Mouse (Mus musculus) C2C12 (cell line): ENCODE measurements around the gene Rbsn. TPM values are rescaled to one million over a fixed set of nuclear protein-coding genes. Genes with fewer than 3 reads are reported as not detected.

ENCODE experiments used
- H3K27me3 ChIP-seq: one replicate; pipeline ENCODE4 v1.6.1; 2011; ENCODE audit not compliant: control insufficient read depth, insufficient read depth, insufficient read length
- H3K36me3 ChIP-seq: one replicate; pipeline ENCODE4 v1.6.1; 2011; ENCODE audit not compliant: control insufficient read depth, insufficient read depth
- H3K4me3 ChIP-seq: one replicate; pipeline ENCODE4 v1.5.1; 2011; ENCODE audit warnings: mild to moderate bottlenecking, control low read depth; ENCODE audit not compliant: poor library complexity, insufficient read depth, severe bottlenecking
- H3K79me2 ChIP-seq: one replicate; pipeline ENCODE4 v1.6.1; 2011; ENCODE audit not compliant: control insufficient read depth, insufficient read depth
- H3K79me3 ChIP-seq: one replicate; pipeline ENCODE4 v1.6.1; 2011; ENCODE audit warnings: low read depth, control low read depth
- H3ac ChIP-seq: one replicate; pipeline ENCODE3; 2011; ENCODE audit warnings: low read depth; ENCODE audit not compliant: control insufficient read depth, insufficient read length
- CEBPB ChIP-seq: IDR thresholded peaks from one replicate; pipeline ENCODE4 v1.6.1; 2011; ENCODE audit warnings: low read depth, mild to moderate bottlenecking, control low read depth, moderate library complexity
- CTCF ChIP-seq: IDR thresholded peaks from one replicate; pipeline ENCODE4 v1.5.1; 2011; ENCODE audit not compliant: control insufficient read depth, insufficient read depth, insufficient read length
- FOSL1 ChIP-seq: IDR thresholded peaks from one replicate; pipeline ENCODE4 v1.8.0; 2011; ENCODE audit warnings: mild to moderate bottlenecking, low read length; ENCODE audit not compliant: poor library complexity, insufficient read depth, severe bottlenecking
- MAX ChIP-seq: IDR thresholded peaks from one replicate; pipeline ENCODE4 v1.6.1; 2011; ENCODE audit warnings: mild to moderate bottlenecking, control low read depth
- MYOD1 ChIP-seq: IDR thresholded peaks from one replicate; pipeline ENCODE4 v1.6.1; 2011; ENCODE audit warnings: low read depth; ENCODE audit not compliant: control insufficient read depth, insufficient read length
- MYOG ChIP-seq: IDR thresholded peaks from one replicate; pipeline ENCODE4 v1.6.1; 2011; ENCODE audit not compliant: control insufficient read depth, insufficient read length; ENCODE audit errors: extremely low read depth
- USF1 ChIP-seq: IDR thresholded peaks from one replicate; pipeline ENCODE4 v1.6.1; 2011; ENCODE audit warnings: low read depth, mild to moderate bottlenecking, control low read depth, moderate library complexity
- polyA plus RNA-seq: library from polyadenylated mRNA; unstranded; fragments of >200 nt; fragmentation: generic; extraction: Trizol; gene quantifications from one replicate; pipeline ENCODE4 v1.2.1, GENCODE M21; 2012; ENCODE audit warnings: missing spikeins

The Rbsn gene
- polyA plus RNA-seq, 1 experiment: 9.4 TPM

DNA sequence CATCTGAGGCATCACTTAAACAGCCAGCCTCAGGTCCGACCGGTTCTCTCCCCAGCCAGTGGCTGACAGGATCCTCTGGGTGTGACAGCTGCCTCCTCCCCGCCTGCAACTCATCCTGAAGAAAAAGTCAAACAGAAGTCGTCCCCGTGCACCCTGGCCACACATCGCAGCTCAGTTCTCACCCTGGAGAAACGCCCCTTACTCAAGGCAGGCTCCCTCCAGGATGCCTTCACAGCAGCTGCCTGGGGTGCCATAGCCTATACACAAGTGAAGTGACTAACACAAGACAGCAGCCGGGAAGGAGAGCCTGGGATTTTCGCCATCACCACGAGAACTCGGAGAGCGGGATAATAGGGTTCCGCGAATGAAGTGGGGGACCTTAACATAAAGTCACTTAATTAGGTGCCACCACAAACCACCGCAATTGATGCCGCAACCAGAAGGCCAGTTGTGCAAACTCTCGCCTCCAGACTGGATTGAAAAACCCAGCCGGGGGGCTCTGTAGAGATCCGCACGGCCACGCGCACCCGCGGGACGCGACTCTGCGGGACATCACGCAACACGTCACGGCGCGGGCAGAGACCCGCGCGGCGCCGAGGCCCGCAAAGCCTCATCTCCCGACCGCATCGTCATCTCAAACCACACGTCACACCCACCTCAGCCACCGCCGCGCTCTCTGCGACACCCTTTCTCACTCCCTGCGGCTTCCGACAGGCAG is 511 bp downstream of the Rbsn start:
- Histone ChIP-seq H3K4me3 (peak overlapping the region; percentile 87), H3K79me3 (peaks cover 27% of the 10 kb centered on the region), H3K27me3 (no peaks in the 10 kb centered on the region), H3K79me2 (peaks cover 39% of the 10 kb centered on the region), H3ac (peak overlapping the region; percentile 98), H3K36me3 (peaks cover 5% of the 10 kb centered on the region)
- TF ChIP-seq MYOG: no peak

DNA sequence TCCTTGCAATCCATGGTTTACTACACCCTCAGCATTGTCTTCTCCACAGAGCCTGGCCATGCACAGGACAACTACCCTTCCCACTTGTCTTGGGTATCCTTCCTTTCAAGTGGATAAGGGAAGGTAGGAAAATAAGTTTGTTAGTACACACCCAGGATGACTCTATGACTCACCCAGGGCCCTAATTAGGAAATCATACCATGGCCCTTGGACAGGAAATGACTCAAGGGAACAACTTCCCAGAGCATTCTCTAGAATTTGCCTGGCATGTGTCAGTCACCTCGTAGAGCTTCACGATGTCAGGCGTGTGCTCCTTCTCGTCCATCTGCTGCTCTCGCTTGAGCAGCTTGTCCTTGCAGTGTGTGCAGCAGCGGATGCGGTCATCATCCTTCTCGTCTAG is 15.3 kb downstream of the Rbsn start:
- Histone ChIP-seq H3ac (no peak overlapping the region), H3K79me2 (no peaks in the 10 kb centered on the region), H3K79me3 (no peaks in the 10 kb centered on the region), H3K27me3 (no peaks in the 10 kb centered on the region), H3K36me3 (peaks cover 56% of the 10 kb centered on the region), H3K4me3 (no peak overlapping the region)
- TF ChIP-seq MYOG (no peak), CEBPB (peak; percentile 15)

DNA sequence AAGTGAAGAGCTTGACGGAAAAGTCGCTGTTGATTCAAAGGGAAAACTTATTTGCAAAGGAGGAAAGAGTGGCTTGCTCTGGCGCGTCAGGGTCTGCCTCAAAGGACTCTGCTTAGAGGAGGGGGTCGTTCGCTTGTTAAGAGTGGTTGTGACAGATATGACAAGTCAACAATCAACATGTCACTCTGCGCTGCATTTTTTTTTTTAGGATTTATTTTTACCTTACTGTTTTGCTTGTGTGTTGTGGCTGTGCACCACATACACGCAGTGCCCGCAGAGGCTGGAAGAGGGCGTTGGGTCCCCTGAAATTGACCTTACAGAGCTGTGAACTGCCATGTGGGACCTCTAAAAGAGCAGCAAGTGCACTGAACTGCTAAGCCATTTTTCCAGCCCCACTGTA is 30.5 kb downstream of the Rbsn start:
- no peak for TF ChIP-seq USF1
- TF ChIP-seq MAX: no peak
- no peak for TF ChIP-seq CEBPB
- no peak for TF ChIP-seq MYOD1
- TF ChIP-seq CTCF: no peak
- no peak for TF ChIP-seq FOSL1
- no peak for TF ChIP-seq MYOG
- H3ac ChIP-seq: no peak overlapping the region
- H3K79me3 ChIP-seq: peaks cover 31% of the 10 kb centered on the region
- H3K36me3 ChIP-seq: peaks cover 38% of the 10 kb centered on the region
- H3K79me2 ChIP-seq: peaks cover 42% of the 10 kb centered on the region
- peak overlapping the region; percentile 85 for H3K4me3 ChIP-seq
- H3K27me3 ChIP-seq: no peaks in the 10 kb centered on the region

GRCm38 (mm10) chr6:92183621-92184131 is 31.0 kb downstream of the Rbsn start, which contains the start of gene Mrps25:
TSS of gene Mrps25 (minus strand) at chr6:92184033.
- H3K27me3 ChIP-seq: no peaks in the 10 kb centered on the region
- H3K79me2 ChIP-seq: peaks cover 42% of the 10 kb centered on the region
- peaks cover 36% of the 10 kb centered on the region for H3K36me3 ChIP-seq
- peak within 1 kb of the TSS; percentile 85 for H3K4me3 ChIP-seq
- TF ChIP-seq CEBPB (no peak), MYOD1 (no peak), MYOG (no peak), CTCF (no peak), MAX (peak; percentile 13)
- peak within 1 kb of the TSS; percentile 97 for H3ac ChIP-seq
- peaks cover 31% of the 10 kb centered on the region for H3K79me3 ChIP-seq

DNA sequence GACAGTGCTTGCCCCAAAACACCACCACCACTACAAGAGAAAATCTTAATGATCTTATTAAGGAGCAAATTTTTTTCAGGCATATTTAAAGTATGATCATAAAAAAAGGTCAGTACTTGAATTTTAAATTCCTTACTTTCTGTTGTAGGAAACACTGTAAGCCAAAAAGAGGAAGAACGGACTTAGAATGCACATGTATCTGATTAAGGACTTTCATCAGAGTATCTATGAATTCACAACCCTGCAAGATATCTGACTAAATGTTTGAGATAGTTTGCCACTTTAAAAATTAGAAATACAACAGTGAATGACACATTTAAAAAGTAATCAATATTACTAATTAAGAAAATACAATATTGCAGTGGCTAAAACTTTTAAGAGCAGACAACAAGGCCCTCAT is 38.3 kb downstream of the Rbsn start:
- Histone ChIP-seq H3K27me3 (no peaks in the 10 kb centered on the region), H3K79me2 (peaks cover 19% of the 10 kb centered on the region), H3ac (no peak overlapping the region), H3K36me3 (peaks cover 73% of the 10 kb centered on the region), H3K4me3 (no peak overlapping the region), H3K79me3 (peaks cover 13% of the 10 kb centered on the region)
- TF ChIP-seq CEBPB (no peak), CTCF (no peak), MYOD1 (no peak), MAX (no peak), MYOG (no peak), FOSL1 (no peak), USF1 (no peak)

GRCm38 (mm10) chr6:92162724-92163123 is 52.0 kb downstream of the Rbsn start:
- no peaks in the 10 kb centered on the region for H3K79me2 ChIP-seq
- TF ChIP-seq USF1 (no peak), CTCF (no peak), MYOG (no peak), FOSL1 (no peak), CEBPB (no peak), MYOD1 (no peak), MAX (no peak)
- H3K36me3 ChIP-seq: peaks cover 96% of the 10 kb centered on the region

More at GRCm38 (mm10) chr6:92162724-92163123, 52.0 kb downstream of the Rbsn start:
- H3K27me3 ChIP-seq: no peaks in the 10 kb centered on the region
- no peak overlapping the region for H3K4me3 ChIP-seq
- H3ac ChIP-seq: no peak overlapping the region
- H3K79me3 ChIP-seq: no peaks in the 10 kb centered on the region
